Mouse (Mus musculus): ENCODE measurements around the gene Kcnmb2. TPM values are rescaled to one million over a fixed set of nuclear protein-coding genes. Genes with fewer than 3 reads are reported as not detected.

Kcnmb2 gene
- polyA plus RNA-seq, 1 experiment from 2014 or later: 2.4 TPM

- no peak for ATAC-seq (replicated peaks; ENCODE audit: low FRiP score, low TSS enrichment, low read depth)
Observed at GRCm38 (mm10) chr3:32188955-32189354, 286.6 kb downstream of the Kcnmb2 start.

GRCm38 (mm10) chr3:32189956-32190355 lies 287.6 kb downstream of the Kcnmb2 start:
- 37% methylated on average over 5 of the region's 5 CpGs for WGBS
- H3K27me3 ChIP-seq (replicated peaks; ENCODE audit: control insufficient read depth, insufficient read depth, low read length): no peaks in the 10 kb centered on the region

More at GRCm38 (mm10) chr3:32188955-32189354, 286.6 kb downstream of the Kcnmb2 start:
- H3K27me3 ChIP-seq (replicated peaks; ENCODE audit: control insufficient read depth, insufficient read depth, low read length): no peaks in the 10 kb centered on the region
- no peak overlapping the region for H3K4me2 ChIP-seq (ENCODE audit: low read length)
- DNase-seq (ENCODE audit: low spot score): no peak
- no peak overlapping the region for H3K27ac ChIP-seq (ENCODE audit: low read depth)
- H3K36me3 ChIP-seq (ENCODE audit: control insufficient read depth, insufficient read depth, low read length): no peaks in the 10 kb centered on the region
- no peak overlapping the region for H3K9ac ChIP-seq (ENCODE audit: low read length)
- H3K9me3 ChIP-seq (ENCODE audit: control insufficient read depth, low read length): no peaks in the 10 kb centered on the region
- no peak overlapping the region for H3K4me3 ChIP-seq (ENCODE audit: low read depth, low read length)
- H3K4me1 ChIP-seq (replicated peaks; ENCODE audit: control insufficient read depth, insufficient read depth, low read length): no peaks in the 10 kb centered on the region
- whole genome bisulfite sequencing: 86% methylated on average over 2 of the region's 2 CpGs

GRCm38 (mm10) chr3:32194014-32194413 lies 291.7 kb downstream of the Kcnmb2 start:
- no peaks in the 10 kb centered on the region for H3K27me3 ChIP-seq (replicated peaks; ENCODE audit: control insufficient read depth, insufficient read depth, low read length)
- H3K4me3 ChIP-seq (ENCODE audit: low read depth, low read length): no peak overlapping the region
- WGBS: 88% methylated on average over 5 of the region's 5 CpGs
- H3K36me3 ChIP-seq (ENCODE audit: control insufficient read depth, insufficient read depth, low read length): no peaks in the 10 kb centered on the region
- no peak overlapping the region for H3K4me2 ChIP-seq (ENCODE audit: low read length)
- no peaks in the 10 kb centered on the region for H3K4me1 ChIP-seq (replicated peaks; ENCODE audit: control insufficient read depth, insufficient read depth, low read length)
- no peak overlapping the region for H3K9ac ChIP-seq (ENCODE audit: low read length)
- DNase-seq (ENCODE audit: low spot score) (no peak), ATAC-seq (replicated peaks; ENCODE audit: low FRiP score, low TSS enrichment, low read depth) (no peak)
- H3K27ac ChIP-seq (ENCODE audit: low read depth): no peak overlapping the region
- no peaks in the 10 kb centered on the region for H3K9me3 ChIP-seq (ENCODE audit: control insufficient read depth, low read length)

More at GRCm38 (mm10) chr3:32189956-32190355, 287.6 kb downstream of the Kcnmb2 start:
- Histone ChIP-seq H3K4me2 (ENCODE audit: low read length) (no peak overlapping the region), H3K27ac (ENCODE audit: low read depth) (no peak overlapping the region), H3K36me3 (ENCODE audit: control insufficient read depth, insufficient read depth, low read length) (no peaks in the 10 kb centered on the region), H3K9ac (ENCODE audit: low read length) (no peak overlapping the region), H3K4me3 (ENCODE audit: low read depth, low read length) (no peak overlapping the region), H3K4me1 (replicated peaks; ENCODE audit: control insufficient read depth, insufficient read depth, low read length) (no peaks in the 10 kb centered on the region), H3K9me3 (ENCODE audit: control insufficient read depth, low read length) (no peaks in the 10 kb centered on the region)
- ATAC-seq (replicated peaks; ENCODE audit: low FRiP score, low TSS enrichment, low read depth) (no peak), DNase-seq (ENCODE audit: low spot score) (no peak)

GRCm38 (mm10) chr3:32226755-32227154 lies 324.4 kb downstream of the Kcnmb2 start:
- H3K4me3 ChIP-seq (ENCODE audit: low read depth, low read length): no peak overlapping the region
- H3K36me3 ChIP-seq (ENCODE audit: control insufficient read depth, insufficient read depth, low read length): no peaks in the 10 kb centered on the region
- ATAC-seq (replicated peaks; ENCODE audit: low FRiP score, low TSS enrichment, low read depth) (no peak), DNase-seq (ENCODE audit: low spot score) (no peak)
- WGBS: 70% methylated on average over 2 of the region's 2 CpGs
- no peaks in the 10 kb centered on the region; the same call in 1 of the 2 replicates for H3K4me1 ChIP-seq (replicated peaks; ENCODE audit: control insufficient read depth, insufficient read depth, low read length)
- no peaks in the 10 kb centered on the region for H3K27me3 ChIP-seq (replicated peaks; ENCODE audit: control insufficient read depth, insufficient read depth, low read length)
- no peak overlapping the region for H3K9ac ChIP-seq (ENCODE audit: low read length)
- H3K27ac ChIP-seq (ENCODE audit: low read depth): no peak overlapping the region
- no peaks in the 10 kb centered on the region for H3K9me3 ChIP-seq (ENCODE audit: control insufficient read depth, low read length)
- no peak overlapping the region for H3K4me2 ChIP-seq (ENCODE audit: low read length)

GRCm38 (mm10) chr3:32236766-32237165 lies 334.5 kb downstream of the Kcnmb2 start:
- no peaks in the 10 kb centered on the region for H3K9me3 ChIP-seq (ENCODE audit: control insufficient read depth, low read length)
- no peak overlapping the region for H3K4me3 ChIP-seq (ENCODE audit: low read depth, low read length)
- WGBS: 67% methylated on average over 5 of the region's 5 CpGs
- no peaks in the 10 kb centered on the region for H3K36me3 ChIP-seq (ENCODE audit: control insufficient read depth, insufficient read depth, low read length)
- DNase-seq (ENCODE audit: low spot score) (no peak), ATAC-seq (replicated peaks; ENCODE audit: low FRiP score, low TSS enrichment, low read depth) (no peak)
- H3K4me2 ChIP-seq (ENCODE audit: low read length): no peak overlapping the region
- H3K4me1 ChIP-seq (replicated peaks; ENCODE audit: control insufficient read depth, insufficient read depth, low read length): no peaks in the 10 kb centered on the region
- H3K9ac ChIP-seq (ENCODE audit: low read length): no peak overlapping the region
- H3K27me3 ChIP-seq (replicated peaks; ENCODE audit: control insufficient read depth, insufficient read depth, low read length): no peaks in the 10 kb centered on the region
- H3K27ac ChIP-seq (ENCODE audit: low read depth): no peak overlapping the region
